Mouse (Mus musculus) adrenal gland, adult 8-10 months (tissue): ENCODE measurements around the gene Hoxd12. TPM values are rescaled to one million over a fixed set of nuclear protein-coding genes. Genes with fewer than 3 reads are reported as not detected.

ENCODE experiments used
- DNase-seq: peaks from one replicate; pipeline ENCODE4 v3.0.0; 2022
- total RNA-seq, 4 experiments: library from RNA; stranded (reverse); gene quantifications; 2 replicates each; pipeline ENCODE4 v1.2.4; 2022

Gene Hoxd12
- not detected for total RNA-seq

DNA sequence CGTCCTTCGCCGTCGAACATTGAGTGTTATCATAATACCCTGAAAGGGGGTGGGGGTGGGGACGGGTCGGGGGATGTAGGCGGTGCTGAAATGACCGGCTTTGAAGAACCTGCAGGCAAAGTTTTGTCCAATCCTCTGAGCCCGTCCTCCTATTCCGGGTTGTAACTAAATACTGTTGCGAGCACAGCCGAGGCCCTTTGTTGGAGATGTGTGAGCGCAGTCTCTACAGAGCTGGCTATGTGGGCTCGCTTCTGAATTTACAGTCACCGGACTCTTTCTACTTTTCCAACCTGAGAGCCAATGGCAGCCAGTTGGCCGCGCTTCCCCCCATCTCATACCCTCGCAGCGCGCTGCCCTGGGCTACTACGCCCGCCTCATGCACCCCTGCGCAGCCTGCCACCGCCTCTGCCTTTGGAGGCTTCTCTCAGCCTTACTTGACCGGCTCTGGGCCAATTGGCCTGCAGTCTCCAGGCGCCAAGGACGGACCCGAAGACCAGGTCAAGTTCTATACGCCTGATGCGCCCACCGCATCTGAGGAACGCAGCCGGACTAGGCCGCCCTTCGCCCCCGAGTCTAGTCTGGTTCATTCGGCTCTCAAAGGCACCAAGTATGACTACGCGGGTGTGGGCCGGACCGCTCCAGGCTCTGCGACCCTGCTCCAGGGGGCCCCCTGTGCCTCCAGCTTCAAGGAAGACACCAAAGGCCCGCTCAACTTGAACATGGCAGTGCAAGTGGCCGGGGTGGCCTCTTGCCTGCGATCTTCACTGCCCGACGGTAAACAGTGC, at the start of gene Hoxd12:
Hoxd12 (plus strand) TSS at position 133 of the 785 bp plus-strand sequence.
- DNase-seq = no peak

DNA sequence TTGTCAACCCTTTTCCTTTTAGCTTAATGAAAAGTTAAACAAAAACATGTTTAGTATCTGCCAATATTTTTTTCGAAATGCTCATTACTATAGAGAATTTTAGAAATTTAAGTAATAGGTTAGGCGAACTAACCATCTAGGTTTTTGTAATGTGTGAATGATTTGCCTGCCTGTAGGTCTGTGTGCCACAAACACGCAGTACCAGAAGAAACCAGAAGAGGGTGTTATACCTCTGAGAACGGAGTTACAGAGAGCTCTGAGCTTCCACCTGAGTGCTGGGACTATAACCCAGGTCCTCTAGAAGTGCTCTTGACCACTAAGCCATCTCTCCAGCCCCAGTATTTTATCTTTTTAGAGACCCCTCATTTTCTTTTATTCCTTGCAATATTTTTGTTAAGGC, 39.4 kb upstream of the Hoxd12 start:
- no peak for DNase-seq

DNA sequence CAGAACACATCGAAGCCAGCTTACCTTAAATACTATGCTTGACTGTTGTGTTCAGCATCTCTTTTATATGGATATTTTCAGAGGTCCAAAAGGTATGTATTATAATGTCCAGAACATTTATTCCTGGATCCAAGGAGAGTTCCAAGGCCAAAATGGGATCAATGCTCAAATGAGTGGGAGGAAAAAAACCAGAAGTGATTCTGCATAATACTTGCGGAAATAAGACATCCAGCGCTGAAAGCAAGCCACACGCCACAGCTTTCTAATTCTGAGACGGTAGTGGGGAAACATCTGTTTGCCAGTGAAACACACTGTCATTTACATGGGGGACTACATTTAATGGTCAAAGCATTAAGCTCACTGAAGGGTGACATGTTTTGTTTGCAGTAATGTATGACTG, 32.4 kb upstream of the Hoxd12 start:
- no peak for DNase-seq

DNA sequence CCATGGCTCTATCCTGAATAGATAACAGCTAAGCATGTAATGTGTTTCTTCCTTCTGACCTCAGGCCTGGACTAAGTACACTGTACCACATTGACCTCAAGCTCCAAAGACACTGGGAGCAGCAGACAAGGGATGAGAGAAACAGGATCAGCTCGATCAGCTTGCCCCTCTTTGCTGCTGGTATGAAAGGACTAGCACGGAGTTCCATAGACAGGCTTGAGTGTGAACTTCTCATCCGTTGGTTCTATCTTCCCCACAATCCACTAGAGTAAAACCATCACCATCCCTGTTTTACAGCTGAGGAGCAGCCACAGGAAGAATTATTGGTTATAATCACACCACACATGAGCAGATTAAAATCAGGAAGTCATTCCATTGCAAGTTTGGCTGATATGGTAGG, 29.2 kb upstream of the Hoxd12 start:
- no peak for DNase-seq

DNA sequence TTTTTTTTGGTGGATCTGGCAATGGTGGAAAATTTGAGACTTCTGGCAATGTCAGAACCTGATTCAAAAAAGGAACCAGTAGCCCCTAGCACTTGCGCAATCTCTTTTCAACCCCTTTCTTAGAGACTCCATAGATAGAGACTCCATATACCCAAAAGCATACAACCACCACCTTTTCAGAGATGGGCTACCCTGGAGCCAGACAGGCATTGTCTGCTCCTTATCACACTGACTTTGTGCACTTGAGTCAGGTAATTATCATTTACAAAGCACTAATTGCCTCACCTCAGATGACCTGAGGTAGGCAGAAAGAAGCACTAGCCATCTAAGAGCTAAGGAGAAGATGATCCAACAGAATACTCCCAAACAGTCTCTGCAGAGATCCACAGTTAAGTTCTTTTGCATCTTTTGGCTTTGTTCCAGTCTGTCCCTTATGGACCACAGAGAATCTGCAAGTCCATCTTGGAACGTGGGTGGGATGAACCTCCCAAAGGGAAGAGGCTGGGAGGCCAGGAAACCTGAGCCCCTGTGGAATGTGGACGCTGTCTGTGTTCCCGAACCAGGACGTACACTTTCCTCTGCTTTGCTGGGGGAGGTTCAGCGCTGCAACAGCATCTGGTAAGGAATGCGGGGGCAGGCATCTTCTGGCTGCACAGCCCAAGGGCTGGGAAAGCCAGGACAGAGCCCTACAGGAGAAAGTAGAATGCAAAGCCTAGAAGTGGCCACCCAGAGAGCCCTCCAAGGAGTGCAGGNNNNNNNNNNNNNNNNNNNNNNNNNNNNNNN, 27.5 kb upstream of the Hoxd12 start:
- DNase-seq = no peak

DNA sequence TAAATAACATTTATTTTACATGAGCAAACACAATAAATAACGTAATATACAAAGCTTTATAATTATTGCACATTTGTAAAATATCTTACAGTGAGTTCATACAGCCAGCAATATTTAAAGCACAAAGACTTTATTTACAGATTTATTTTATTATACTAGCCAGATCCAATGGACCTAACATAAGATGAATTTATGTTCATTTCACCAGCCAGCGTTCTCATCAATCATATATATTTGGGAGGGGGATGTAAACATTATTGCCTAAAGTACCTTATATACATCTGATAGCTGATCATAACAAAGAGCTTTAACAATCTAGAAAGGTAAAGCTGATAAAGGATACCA, 21.8 kb upstream of the Hoxd12 start:
- DNase-seq = no peak

DNA sequence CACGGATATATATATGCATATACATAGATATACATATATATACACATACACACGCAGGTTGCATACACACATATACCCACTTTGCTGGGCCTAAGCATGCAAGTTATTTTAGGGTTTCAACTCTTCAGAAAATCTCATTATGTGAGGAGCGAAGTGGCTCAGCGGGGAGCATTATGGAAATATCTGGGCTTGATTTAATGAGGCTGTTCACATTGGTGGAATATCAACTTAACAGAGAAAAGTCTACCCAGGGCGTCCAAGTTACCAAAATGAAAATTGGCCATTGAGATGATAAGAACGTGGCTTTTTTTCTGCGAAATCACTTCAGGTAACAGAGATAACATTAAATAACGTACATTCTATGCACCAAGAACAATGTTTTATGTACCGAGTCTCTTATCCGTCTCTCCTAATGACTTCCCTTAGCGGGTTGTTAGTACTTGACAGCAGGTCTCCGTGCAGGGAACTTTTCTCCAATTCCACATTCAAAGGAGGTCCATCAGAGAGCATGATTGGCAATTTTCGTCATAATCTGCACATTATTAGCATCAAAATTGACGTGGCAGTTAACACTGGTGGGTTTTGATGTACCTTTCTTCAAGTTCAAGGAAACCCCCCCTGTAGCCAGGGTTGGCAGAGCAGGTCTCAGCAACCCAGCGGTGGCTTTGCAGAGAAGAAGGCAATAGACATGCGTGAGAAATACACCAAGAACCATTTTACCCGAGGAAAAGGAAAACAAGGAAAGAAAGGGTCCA, 20.9 kb upstream of the Hoxd12 start:
- no peak for DNase-seq

DNA sequence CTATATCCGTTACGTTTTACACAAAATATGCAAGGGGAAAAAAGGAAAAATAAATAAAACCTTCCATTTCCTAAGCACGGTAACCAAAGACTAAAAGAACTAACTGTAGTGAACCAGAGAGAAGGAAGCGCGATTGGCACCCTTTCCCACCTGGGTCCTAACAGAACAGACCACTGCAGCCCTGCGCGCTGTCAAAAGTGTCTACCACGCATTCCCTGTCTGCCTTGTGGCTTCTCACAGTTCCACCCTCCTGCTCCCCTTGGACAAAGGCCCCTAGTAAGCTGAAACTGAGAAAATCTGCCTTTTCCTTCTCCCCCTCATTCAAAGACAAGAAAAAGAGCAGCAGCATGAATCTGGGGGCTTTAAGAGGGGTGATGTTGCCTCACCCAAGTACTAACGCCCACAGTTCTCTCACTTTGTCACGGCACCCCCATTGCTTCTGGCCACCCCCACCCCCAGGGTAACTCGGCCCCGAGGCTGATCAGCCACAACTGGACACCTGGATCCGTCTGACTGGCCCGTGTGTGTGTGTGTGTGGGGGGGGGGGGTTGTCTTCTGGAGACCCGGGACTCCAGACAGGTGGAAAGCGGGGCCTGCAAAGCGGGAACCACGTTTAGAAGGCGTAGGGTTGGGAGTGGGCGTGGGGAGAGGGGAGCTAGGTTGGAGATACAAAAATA, 19.9 kb upstream of the Hoxd12 start:
- no peak for DNase-seq

DNA sequence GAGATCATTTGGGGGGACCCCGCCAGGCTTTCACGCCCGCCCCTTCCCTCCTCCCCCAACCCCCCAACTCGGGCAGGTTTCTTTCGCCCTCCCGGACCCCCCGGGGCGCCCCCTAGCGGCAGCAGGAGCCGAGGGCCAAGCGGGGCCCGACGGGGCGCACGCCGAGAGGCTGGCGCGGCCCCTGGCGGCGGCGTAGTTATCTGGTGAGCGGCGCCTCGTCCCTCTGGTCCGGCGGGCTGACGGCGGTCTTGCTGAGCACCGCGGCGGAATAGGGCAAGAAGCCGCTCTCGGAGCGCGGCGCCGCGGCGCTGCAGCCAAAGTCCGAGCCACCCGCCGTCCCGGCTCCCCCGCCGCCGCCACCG, 19.4 kb upstream of the Hoxd12 start:
- no peak for DNase-seq

DNA sequence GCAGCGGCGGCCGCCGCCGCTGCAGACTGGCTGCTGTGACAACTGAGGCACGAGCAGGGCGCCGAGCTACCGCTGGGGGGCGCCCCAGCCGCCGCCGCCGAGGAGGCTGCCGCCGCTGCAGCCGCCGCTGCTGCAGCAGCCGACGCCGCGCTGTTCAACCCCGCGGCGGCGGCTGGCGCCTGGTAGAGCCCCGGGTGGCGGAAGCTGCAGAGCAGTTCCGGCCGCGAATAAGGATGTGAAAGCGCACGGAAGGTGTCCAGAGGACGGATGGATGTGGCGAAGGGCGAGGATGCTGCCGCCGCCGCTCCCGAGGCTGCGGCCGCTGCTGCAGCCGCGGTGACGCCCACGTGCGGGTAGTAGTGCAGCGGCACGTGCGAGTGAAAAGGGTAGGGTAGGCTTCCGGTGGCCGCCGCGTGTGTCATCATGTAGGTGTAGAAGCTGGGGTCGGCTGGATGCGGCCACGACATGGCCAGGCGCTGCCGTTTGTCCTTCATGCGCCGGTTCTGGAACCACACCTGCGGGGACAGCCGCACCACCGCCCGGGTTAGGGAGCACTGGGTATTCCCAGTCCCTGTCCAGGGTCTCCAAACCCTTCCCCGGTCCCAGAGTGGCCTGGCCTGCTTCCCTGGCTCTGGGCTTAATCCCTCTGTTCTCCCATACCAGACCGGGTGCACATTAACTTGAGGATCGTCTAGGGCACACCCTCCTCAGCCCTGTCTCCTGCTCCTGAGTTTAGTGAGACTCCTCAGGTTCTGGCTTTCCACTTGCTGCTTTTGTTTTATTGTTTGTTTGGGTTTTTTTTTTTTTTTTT, 18.8 kb upstream of the Hoxd12 start:
- no peak for DNase-seq

DNA sequence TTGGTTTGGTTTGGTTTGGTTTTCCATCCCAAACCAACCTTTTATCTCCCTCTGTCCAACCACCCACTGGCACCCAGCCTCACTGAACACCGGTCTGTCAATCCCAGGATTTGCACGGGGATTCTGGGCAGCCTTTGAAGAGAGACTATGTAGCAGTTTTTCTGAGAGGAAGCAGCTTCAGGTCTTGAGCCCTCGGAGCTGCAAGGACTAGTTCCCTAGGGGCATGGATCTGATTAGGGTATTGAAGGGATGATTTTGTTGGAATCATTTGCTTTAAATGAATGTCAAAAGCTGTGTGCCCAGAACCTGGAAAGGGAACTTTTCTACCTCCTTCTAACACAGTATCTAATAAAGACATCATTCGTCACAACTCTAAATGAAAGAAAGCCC, 18.2 kb upstream of the Hoxd12 start:
- no peak for DNase-seq

DNA sequence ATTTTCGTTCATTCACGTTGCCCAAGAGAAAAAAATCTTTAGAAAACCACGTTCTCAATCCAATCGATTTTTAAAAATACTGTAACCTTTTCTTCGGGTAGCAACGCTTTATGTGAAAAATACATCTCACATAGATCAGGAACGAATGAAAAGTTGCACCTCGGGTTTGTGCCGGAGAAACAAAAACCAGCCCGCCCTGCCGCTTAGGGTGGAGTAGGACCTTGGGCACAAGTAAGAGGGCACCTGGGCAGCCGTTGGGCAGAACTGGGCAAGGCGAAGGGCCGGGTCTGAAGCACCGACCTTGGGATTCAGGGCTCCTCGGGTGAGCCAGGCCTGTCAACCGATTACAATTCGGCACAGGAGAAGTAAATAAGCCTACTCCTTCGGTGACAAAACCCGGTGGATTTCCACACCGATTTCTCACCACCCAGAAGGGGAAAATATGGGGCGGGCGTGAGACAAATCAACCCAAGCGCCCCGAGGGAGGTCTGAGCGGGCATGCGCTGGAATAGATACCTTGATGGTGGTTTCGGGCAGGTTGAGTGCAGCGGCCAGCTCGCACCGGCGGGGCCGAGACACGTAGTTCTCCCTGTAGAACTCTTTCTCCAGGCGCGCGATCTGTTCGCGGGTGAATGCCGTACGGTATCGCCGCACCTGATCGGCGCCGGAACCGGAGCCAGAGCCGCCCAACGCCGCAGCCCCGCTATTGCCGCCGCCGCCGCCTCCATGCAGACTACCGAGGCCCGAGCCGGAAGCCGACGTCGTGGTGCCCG, 17.4 kb upstream of the Hoxd12 start:
- no peak for DNase-seq

DNA sequence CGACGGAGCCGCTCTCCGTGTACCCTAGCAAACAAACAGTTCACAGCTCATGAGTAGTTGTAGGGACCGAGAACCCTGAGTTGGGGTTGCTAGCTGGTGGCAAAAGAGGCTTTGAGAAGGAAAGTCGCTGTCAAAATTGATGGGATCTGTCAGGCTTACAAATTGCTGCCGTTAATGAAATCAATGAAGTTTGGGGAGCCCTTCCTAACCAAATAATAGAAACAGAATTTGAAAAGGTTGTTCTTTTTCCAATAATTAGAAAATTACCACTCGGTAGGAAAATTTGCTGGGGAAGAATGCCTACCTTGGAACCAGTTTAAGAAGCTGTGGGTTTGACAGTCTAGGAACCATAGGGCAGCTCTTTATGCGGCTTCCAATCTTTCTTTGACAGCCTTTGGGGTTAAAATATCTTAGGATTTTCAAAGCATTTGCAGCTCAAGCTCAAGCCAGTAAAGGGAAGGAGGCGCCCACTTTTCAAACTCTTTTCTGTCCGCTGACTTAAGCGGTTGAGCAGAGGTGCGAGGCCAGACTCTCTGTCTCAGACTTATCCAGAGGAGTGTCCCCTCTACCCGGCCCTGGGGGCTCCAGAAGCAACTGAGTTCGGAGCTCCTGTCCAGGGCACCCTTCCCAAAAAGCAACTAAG, 16.7 kb upstream of the Hoxd12 start:
- no peak for DNase-seq

DNA sequence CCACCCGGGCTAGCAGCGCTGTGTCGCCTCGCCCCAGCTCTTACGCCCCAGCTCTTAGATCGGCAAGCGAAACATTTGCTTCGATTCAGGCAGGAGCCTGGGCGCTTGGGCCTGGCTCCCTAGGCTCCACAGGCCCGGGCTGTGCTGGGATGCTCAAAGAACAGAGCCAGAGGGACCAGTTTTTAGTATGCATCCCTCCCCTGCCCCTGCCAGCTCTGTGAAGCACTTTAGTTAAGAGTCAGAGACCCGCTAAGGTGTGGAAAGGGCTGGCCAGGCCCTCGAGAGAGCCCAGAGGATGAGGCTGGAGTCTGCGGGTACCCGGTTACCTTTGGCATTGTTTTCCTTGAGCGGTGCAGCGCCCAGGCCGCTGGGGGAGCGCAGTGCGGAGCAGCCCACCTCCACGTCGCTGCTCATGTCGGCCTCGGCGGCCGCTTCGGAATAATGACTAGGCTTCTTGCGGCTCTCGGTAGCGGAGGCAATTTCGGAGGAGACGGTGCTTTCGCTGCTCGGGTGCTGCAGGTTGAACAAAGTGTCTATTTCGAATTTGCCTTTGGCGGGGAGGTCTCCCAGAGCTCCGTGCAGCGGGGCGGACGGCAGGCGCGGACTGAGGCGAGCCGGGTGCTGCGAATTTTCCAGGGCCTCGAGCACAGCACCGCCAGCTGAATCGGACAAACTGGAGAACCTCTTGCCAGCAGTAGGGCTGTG, 16.0 kb upstream of the Hoxd12 start:
- DNase-seq = no peak

DNA sequence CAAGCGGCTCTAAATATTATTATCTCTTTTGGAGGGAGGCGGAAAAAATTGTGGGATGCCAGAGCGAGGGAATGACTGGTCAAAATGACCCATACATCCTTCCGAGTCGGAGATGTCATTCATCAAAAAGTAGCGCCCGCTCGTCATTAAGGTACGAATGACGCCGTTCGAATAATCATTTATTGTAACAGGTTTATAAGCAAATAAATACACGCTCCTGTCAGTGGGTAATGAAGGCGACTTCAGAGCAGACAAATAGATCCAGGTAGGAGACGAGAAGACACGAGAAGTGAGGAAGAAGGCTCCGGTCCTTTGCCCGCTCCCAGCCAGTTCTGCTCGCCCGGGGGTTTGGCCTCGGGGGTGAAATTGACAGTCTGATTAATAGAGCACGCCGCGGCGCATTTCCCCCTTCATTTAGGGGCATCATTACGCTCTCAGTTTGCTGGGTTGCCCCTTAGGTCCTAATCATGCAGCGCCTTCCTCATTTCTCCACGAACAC, 15.3 kb upstream of the Hoxd12 start, which contains the start of gene Evx2:
Evx2 (minus strand) TSS at position 51 of the 499 bp plus-strand sequence.
- no peak for DNase-seq

DNA sequence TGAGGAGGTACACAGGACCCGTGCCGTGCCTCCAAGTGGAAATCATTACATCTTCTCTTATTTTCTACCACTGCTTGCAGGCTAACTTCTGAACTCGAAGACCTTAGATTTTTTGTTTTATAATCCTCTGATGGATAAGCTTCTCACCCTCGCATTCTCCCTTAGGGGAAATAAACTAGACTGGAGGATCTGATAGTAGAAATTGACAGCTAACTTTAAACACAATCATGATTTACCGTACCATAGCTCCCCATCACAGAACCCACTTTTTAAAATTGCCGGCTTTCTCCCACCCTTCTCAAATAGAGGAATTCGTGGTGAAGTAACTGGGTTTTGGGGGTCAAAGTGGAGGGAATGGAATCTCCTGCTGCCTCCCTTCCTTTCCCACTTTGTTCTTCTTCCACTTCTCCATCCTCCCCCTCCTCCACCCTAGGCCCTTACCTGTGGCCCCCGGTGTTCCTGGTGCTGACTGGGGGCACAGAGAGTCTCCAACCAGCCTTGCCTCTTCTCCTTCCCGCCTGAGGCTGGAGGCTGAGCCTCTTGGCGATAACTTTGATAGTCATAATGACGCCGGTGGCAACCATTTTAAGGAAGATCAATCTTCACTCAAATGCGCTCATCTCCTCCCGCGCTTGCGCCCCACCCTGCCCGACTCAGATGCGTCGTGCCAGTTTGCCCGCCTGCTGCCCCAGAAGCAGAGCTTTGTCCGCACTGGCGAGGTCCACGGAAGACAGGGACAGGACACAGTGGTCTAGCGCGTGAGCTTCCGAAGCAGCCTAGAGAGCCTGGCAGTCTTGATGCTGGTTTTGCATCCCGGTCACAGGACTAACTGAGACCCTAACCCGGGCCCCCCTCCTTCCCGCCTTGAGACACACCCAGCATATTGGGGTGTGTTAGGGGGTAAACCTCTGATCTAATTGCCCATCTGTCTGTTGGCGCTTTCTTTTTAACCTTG, 14.1 kb upstream of the Hoxd12 start:
- DNase-seq = no peak

DNA sequence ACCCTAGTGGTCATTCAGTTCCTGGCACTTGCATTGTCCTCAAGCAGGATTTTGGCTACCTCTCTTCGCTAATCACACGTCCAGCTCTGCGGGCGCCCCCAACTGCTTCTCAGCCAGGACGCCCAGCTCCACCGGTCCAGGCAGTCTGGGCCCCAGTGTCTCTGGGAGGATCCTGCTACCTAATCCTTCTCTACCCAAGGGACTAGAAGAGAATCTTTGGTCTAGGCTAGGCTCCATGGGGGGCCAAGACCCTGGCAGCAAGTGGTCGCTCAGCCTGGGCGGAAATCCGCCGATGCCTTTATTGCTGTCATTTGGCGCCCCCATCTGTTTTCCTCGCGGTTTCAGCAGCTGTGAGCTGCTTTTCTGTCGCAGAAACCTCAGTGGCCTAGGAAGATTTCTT, 13.1 kb upstream of the Hoxd12 start:
- DNase-seq = no peak

DNA sequence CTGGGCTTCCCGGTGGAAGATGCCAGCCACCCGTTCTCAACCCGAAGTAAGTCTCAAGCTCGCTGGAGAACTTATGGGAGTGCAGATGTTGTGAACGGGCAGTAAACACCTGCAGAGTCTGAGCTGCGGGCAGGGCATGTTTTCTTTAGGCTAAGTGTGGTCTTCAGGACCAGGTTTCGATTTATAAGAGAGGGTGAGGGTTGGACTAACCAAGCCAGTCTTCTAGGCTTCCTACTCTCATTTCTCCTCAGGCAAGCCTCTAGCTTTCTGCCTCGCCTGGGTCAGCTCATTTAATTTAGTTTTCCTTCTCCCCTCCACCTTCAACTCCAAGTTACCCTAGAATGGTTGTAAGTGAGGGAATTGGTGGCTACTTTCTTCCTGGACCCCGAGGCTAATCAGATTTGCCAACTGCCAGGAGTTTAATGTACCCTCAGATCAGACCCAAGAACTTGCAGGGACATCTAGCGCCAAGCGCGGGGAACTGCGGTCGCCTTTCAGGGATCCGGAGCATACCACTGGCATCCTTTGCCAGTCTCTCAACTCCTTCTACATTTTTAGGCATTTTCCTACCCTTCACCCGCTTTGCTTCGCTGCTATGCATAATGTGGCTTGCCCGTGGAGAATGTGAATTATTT, 11.4 kb upstream of the Hoxd12 start:
- DNase-seq = no peak
